Mouse (Mus musculus): ENCODE measurements at regions not wholly inside any gene's neighbourhood (a gene's known extent, or its start where the extent isn't known, plus 50 kb on each side); places are given as distances from the start of the nearest gene placed in this dataset.

- DNase-seq (ENCODE audit: low spot score in 2 of 2): no peak
Measured at GRCm38 (mm10) chr1:157014532-157015497, 75.4 kb upstream of the Ralgps2 start.

- DNase-seq (ENCODE audit: low spot score in 2 of 2): no peak
Measured at GRCm38 (mm10) chr1:157013669-157014048, 74.2 kb upstream of the Ralgps2 start.

- no peak for DNase-seq (ENCODE audit: low spot score in 2 of 2)
Measured at GRCm38 (mm10) chr1:157012950-157013668, 73.7 kb upstream of the Ralgps2 start.

- DNase-seq (ENCODE audit: low spot score in 2 of 2): no peak
Measured at GRCm38 (mm10) chr1:157011226-157011625, 71.8 kb upstream of the Ralgps2 start.

GRCm38 (mm10) chr1:157009427-157009826 lies 70.0 kb upstream of the Ralgps2 start:
- DNase-seq (ENCODE audit: low spot score in 2 of 2): no peak

GRCm38 (mm10) chr1:157007891-157008730 lies 68.7 kb upstream of the Ralgps2 start:
- no peak for DNase-seq (ENCODE audit: low spot score in 2 of 2)

GRCm38 (mm10) chr1:157004312-157005074 lies 65.1 kb upstream of the Ralgps2 start:
- DNase-seq (ENCODE audit: low spot score in 2 of 2): no peak

- DNase-seq (ENCODE audit: low spot score in 2 of 2): no peak
Measured at GRCm38 (mm10) chr1:157003034-157003433, 63.6 kb upstream of the Ralgps2 start.

GRCm38 (mm10) chr1:157002258-157002657 lies 62.8 kb upstream of the Ralgps2 start:
- DNase-seq (ENCODE audit: low spot score in 2 of 2): no peak

GRCm38 (mm10) chr1:157001008-157001660 lies 61.7 kb upstream of the Ralgps2 start:
- DNase-seq (ENCODE audit: low spot score in 2 of 2): no peak

GRCm38 (mm10) chr1:156999947-157000346 lies 60.5 kb upstream of the Ralgps2 start:
- DNase-seq (ENCODE audit: low spot score in 2 of 2): no peak

GRCm38 (mm10) chr1:156999272-156999671 lies 59.8 kb upstream of the Ralgps2 start:
- DNase-seq (ENCODE audit: low spot score in 2 of 2): no peak

- no peak for DNase-seq (ENCODE audit: low spot score in 2 of 2)
Measured at GRCm38 (mm10) chr1:156997476-156998305, 58.3 kb upstream of the Ralgps2 start.

- no peak for DNase-seq (ENCODE audit: low spot score in 2 of 2)
Measured at GRCm38 (mm10) chr1:156997033-156997432, 57.6 kb upstream of the Ralgps2 start.

GRCm38 (mm10) chr1:156996084-156996880 lies 56.9 kb upstream of the Ralgps2 start:
- no peak for DNase-seq (ENCODE audit: low spot score in 2 of 2)

- DNase-seq (ENCODE audit: low spot score in 2 of 2): no peak
Measured at GRCm38 (mm10) chr1:156995180-156995951, 55.9 kb upstream of the Ralgps2 start.

- DNase-seq (ENCODE audit: low spot score in 2 of 2): no peak
Measured at GRCm38 (mm10) chr1:156994644-156995016, 55.2 kb upstream of the Ralgps2 start.

GRCm38 (mm10) chr1:156994005-156994643 lies 54.7 kb upstream of the Ralgps2 start:
- no peak for DNase-seq (ENCODE audit: low spot score in 2 of 2)
